11 mouse cellular contexts compared by ENCODE assay signal in the genomic region with DNA sequence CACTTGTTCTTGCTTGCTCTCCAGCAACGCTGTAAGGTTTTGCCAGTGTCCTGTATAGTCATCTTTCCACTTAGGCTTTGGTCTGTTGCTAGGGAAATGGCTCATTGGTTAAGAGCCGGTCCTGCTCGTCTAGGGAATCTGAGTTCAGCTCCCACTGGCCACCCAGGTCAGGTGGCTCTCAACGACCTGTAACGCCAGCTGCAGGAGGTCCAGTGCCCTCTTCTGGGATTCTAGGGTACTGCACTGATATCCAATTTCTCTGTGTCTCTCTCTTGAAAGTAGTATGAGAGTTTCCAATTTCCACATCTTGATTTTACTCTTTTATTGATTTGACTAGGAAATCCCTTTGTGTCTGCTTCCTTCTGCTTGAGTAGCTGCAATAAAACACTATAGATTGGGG. TPM values are rescaled to one million over a fixed set of nuclear protein-coding genes. Genes with fewer than 3 reads are reported as not detected.
DNase-seq lines count a peak whose midpoint lies in the region; TF ChIP-seq lines count a peak whose summit lies in the region.
"Had no signal": no experiment of that assay in that cellular context is flagged by ENCODE, and none has a peak within 500 bp of the region (broad histone marks: within the 10 kb centered on the region; RNA-seq: fewer than 3 reads in every experiment).

No protein-coding gene starts in this region.

- no peaks in the 10 kb centered on the region for H3K4me1 ChIP-seq in CH12.LX (ENCODE audit: control insufficient read depth in 1 of 2, insufficient read depth in 2 of 2)
- H3K4me1 ChIP-seq: stomach, embryonic 15.5 days had no signal

- peak; percentile 58 for TF ChIP-seq RAD21 in CH12.LX (IDR thresholded peaks at IDR 0.05; ENCODE audit: low read depth, low read length)

- no peak for TF ChIP-seq EP300 in CH12.LX (IDR thresholded peaks at IDR 0.05; ENCODE audit: low read length)

- H3K79me2 ChIP-seq in CH12.LX (replicated peaks; ENCODE audit: control insufficient read depth, extremely low read depth, insufficient read depth, poor library complexity, severe bottlenecking) = no peaks in the 10 kb centered on the region

- peak; percentile 11 for DNase-seq in layer of hippocampus, adult 11-12 months (ENCODE audit: low spot score)
- DNase-seq in layer of hippocampus, postnatal 36 days = no peak
- DNase-seq in CH12.LX (ENCODE audit: extremely low read depth) (peak; percentile 37), ZHBTc4 (ENCODE audit: low read depth, low spot score) (peak; percentile 76)
- DNase-seq in embryo, embryonic 10.5 days (ENCODE audit: low spot score) = peak; percentile 65
- peak; percentile 67 for DNase-seq in splenic B cell, adult 2 months (ENCODE audit: low read depth, low spot score)
- no peak for DNase-seq in right cerebral cortex, adult 18-20 months
- DNase-seq in gastrocnemius, postnatal 4 days (ENCODE audit: low spot score in 2 of 2) = no peak

- no peaks in the 10 kb centered on the region for H3K9me3 ChIP-seq in CH12.LX (replicated peaks; ENCODE audit: low read length)
- H3K9me3 ChIP-seq: stomach, embryonic 15.5 days had no signal

- H3K36me3 ChIP-seq in CH12.LX (replicated peaks in 1 of 2; ENCODE audit: control insufficient read depth in 1 of 2, insufficient read depth in 1 of 2, low read length in 1 of 2) = no peaks in the 10 kb centered on the region
- no peaks in the 10 kb centered on the region for H3K36me3 ChIP-seq in splenic B cell, adult 2 months (ENCODE audit: control insufficient read depth, insufficient read depth, low read length, poor library complexity, severe bottlenecking)
- H3K36me3 ChIP-seq: stomach, embryonic 15.5 days had no signal

- peak; percentile 69 to 76 for TF ChIP-seq CTCF in CH12.LX (conservative IDR thresholded peaks at IDR 0.05 in 1 of 2, IDR thresholded peaks at IDR 0.05 in 1 of 2; ENCODE audit: low read depth in 2 of 2, low read length in 2 of 2)

- peaks cover 1% of the 10 kb centered on the region for H3K27me3 ChIP-seq in CH12.LX (replicated peaks)
- H3K27me3 ChIP-seq in splenic B cell, adult 2 months (ENCODE audit: control insufficient read depth, insufficient read depth, low read length, poor library complexity, severe bottlenecking) = no peaks in the 10 kb centered on the region
- H3K27me3 ChIP-seq: stomach, embryonic 15.5 days had no signal

- no peak overlapping the region for H3K4me3 ChIP-seq in CH12.LX (replicated peaks in 1 of 3; ENCODE audit: low read depth in 2 of 3, low read length in 2 of 3, poor library complexity in 1 of 3)
- H3K4me3 ChIP-seq: stomach, embryonic 15.5 days had no signal

- no peak for TF ChIP-seq POLR2A in CH12.LX (IDR thresholded peaks at IDR 0.05; ENCODE audit: low read depth, low read length)

- H3K27ac ChIP-seq in CH12.LX (ENCODE audit: insufficient read depth, low read depth) = no peak overlapping the region
- H3K27ac ChIP-seq: stomach, embryonic 15.5 days had no signal

- in situ Hi-C loops in CH12.LX (cut with MboI; ENCODE audit: low pct_ligation_motif_present, low pct_unique_long_range_greater_than_20kb, low sequenced_read_pairs) = loop anchor here (10.0 kb wide), 1 partner anchor 70 kb away; no protein-coding TSS in a partner anchor

- dilution Hi-C loops in CH12.LX (cut with MboI; ENCODE audit: extremely low pct_ligation_motif_present, extremely low pct_unique_long_range_greater_than_20kb, low sequenced_read_pairs) = no loop called here

- H3K9ac ChIP-seq in CH12.LX (ENCODE audit: insufficient read depth, low read depth) = no peak overlapping the region
- H3K9ac ChIP-seq: stomach, embryonic 15.5 days had no signal

- no peak overlapping the region for H3K4me2 ChIP-seq in CH12.LX (ENCODE audit: insufficient read depth, low read depth, poor library complexity, severe bottlenecking)
- H3K4me2 ChIP-seq: stomach, embryonic 15.5 days had no signal

TF ChIP-seq in CH12.LX, 34 proteins besides CTCF, POLR2A, EP300 and RAD21:
- TF ChIP-seq SMC3 (IDR thresholded peaks at IDR 0.05; ENCODE audit: low read depth, low read length) = peak; percentile 58
- TF ChIP-seq MYC (IDR thresholded peaks at IDR 0.05; ENCODE audit: low read depth, low read length) = no peak
- TF ChIP-seq MEF2A (IDR thresholded peaks at IDR 0.05; ENCODE audit: borderline replicate concordance, low read depth, low read length) = no peak

RNA-seq across cellular contexts. Expression of gene Nms, which starts 4.3 kb away (rescaled TPM):
- total RNA-seq in layer of hippocampus, postnatal 36 days (2021) = not detected
- not detected in 2 replicates for total RNA-seq in CH12.LX (2012; rRNA removed)
- total RNA-seq in CH12.LX (2014; rRNA removed) = not detected in 2 replicates
- polyA plus RNA-seq in CH12.LX (2012; ENCODE audit: insufficient read length, low read depth) = not detected in 2 replicates
- not detected for total RNA-seq in gastrocnemius, postnatal 4 days (2021)
- polyA plus RNA-seq: frontal cortex, adult 2 months; lung, embryonic 16.5 days; stomach, embryonic 15.5 days had no signal

RNA-seq across cellular contexts. Expression of gene Chst10, which starts 36.7 kb away (rescaled TPM):
- 10 to 100 TPM; 52.2 to 55.2 TPM for total RNA-seq in layer of hippocampus, postnatal 36 days (2021)
- total RNA-seq in CH12.LX (2012; rRNA removed) = 4.3 and 5.1 TPM in 2 replicates
- 6.2 and 7.3 TPM in 2 replicates for total RNA-seq in CH12.LX (2014; rRNA removed)
- 8.5 and 9.5 TPM in 2 replicates for polyA plus RNA-seq in CH12.LX (2012; ENCODE audit: insufficient read length, low read depth)
- 1 to 10 TPM; 1.6 to 1.7 TPM for total RNA-seq in gastrocnemius, postnatal 4 days (2021)

RNA-seq across cellular contexts. Expression of gene Pdcl3, which starts 50.7 kb away (rescaled TPM):
- total RNA-seq in layer of hippocampus, postnatal 36 days (2021) = 10 to 100 TPM; 32.5 to 35.9 TPM
- total RNA-seq in CH12.LX (2012; rRNA removed) (55.6 and 60.7 TPM in 2 replicates), CH12.LX (2014; rRNA removed) (83.6 and 84.7 TPM in 2 replicates)
- polyA plus RNA-seq in CH12.LX (2012; ENCODE audit: insufficient read length, low read depth) = 120 and 146 TPM in 2 replicates
- 10 to 100 TPM; 87.1 to 93.4 TPM for total RNA-seq in gastrocnemius, postnatal 4 days (2021)

Comparison
In these comparisons a context has a peak if more than half of its experiments do, and no peak if none do; other contexts are left out.
1. DNase-seq: peak in layer of hippocampus, adult 11-12 months (single experiment), CH12.LX (single experiment), ZHBTc4 (single experiment), embryo, embryonic 10.5 days (single experiment) and splenic B cell, adult 2 months (single experiment); none in layer of hippocampus, postnatal 36 days (0 of 2), right cerebral cortex, adult 18-20 months (single experiment) and gastrocnemius, postnatal 4 days (0 of 2).
2. RNA of gene Chst10, which starts 36.7 kb away (total RNA-seq): 52.2 to 55.2 TPM in layer of hippocampus, postnatal 36 days; 4.3 to 7.3 TPM in CH12.LX and 1.6 to 1.7 TPM in gastrocnemius, postnatal 4 days; every median in the first group is over 4 times any median in the second.